Mouse (Mus musculus) testis, adult 2 months (tissue): ENCODE data around the gene Tmem108.

Experiments used
- CTCF ChIP-seq: fragments of 200-500 bp; IDR thresholded peaks from 2 replicates; pipeline ENCODE4 v1.5.1; 2012; ENCODE audit warnings: low read depth, mild to moderate bottlenecking, inconsistent platforms, low read length, moderate library complexity; ENCODE audit not compliant: control insufficient read depth, insufficient read depth, insufficient replicate concordance
- POLR2A ChIP-seq: fragments of 200-500 bp; IDR thresholded peaks from 2 replicates; pipeline ENCODE4 v1.6.1; 2012; ENCODE audit warnings: low read depth, mild to moderate bottlenecking, inconsistent platforms, low read length, moderate library complexity; ENCODE audit not compliant: control insufficient read depth

DNA sequence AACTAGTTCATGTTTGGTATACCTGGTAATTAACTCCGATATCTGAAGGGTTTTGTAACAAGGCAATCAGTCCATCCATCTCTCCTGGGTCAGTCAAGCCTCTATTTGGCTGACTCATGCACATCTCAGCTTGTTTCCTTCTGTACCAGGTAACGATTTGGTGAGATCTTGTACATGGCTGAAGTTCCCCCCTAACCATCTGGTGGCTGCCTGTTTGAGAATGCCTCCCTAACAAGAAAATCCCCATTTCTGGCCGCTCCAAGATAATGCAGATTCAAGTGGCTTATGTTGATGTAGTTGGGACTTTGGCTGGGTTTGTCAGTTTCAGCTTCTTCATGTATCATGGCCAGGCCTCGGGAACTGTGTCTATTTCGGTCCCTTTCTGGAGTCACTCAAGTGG lies 170.8 kb downstream of the Tmem108 start:
- TF ChIP-seq CTCF (no peak), POLR2A (no peak)
